Mouse (Mus musculus) forebrain, postnatal 0 days (tissue): ENCODE results near the gene Furin. TPM values are rescaled to one million over a fixed set of nuclear protein-coding genes. Genes with fewer than 3 reads are reported as not detected.

ENCODE experiments used
- ATAC-seq: fragments of 200-750 bp; cut with Nextera tagmentation; 2 replicates; pipeline ENCODE4 v1.8.0; 2017; ENCODE audit warnings: mild to moderate bottlenecking, moderate library complexity
- DNase-seq: peaks from one replicate; pipeline ENCODE4 v3.0.0-alpha.2; 2015
- H3K27ac ChIP-seq: fragments of 300-500 bp; sonication (generic); 2 replicates; pipeline ENCODE4 v1.5.1; 2014; ENCODE audit warnings: low read depth, mild to moderate bottlenecking, antibody characterized with exemption, low read length, moderate library complexity, mixed read lengths
- H3K27me3 ChIP-seq: fragments of 300-500 bp; sonication (generic); 2 replicates; pipeline ENCODE4 v1.6.1; 2014; ENCODE audit warnings: mild to moderate bottlenecking, low read length, mixed read lengths; ENCODE audit not compliant: insufficient read depth
- H3K36me3 ChIP-seq: fragments of 300-500 bp; sonication (generic); 2 replicates; pipeline ENCODE4 v1.6.1; 2014; ENCODE audit warnings: mild to moderate bottlenecking, moderate library complexity; ENCODE audit not compliant: insufficient read depth
- H3K4me1 ChIP-seq: fragments of 300-500 bp; sonication (generic); 2 replicates; pipeline ENCODE4 v1.6.1; 2014; ENCODE audit warnings: antibody characterized with exemption; ENCODE audit not compliant: insufficient read depth
- H3K4me2 ChIP-seq: fragments of 300-500 bp; sonication (generic); 2 replicates; pipeline ENCODE4 v1.6.1; 2014; ENCODE audit warnings: low read depth, mild to moderate bottlenecking, moderate library complexity
- H3K4me3 ChIP-seq: fragments of 300-500 bp; sonication (generic); 2 replicates; pipeline ENCODE4 v1.5.1; 2014; ENCODE audit warnings: low read depth, low read length, mixed read lengths
- H3K9ac ChIP-seq: fragments of 300-500 bp; sonication (generic); 2 replicates; pipeline ENCODE4 v1.6.1; 2014; ENCODE audit warnings: mild to moderate bottlenecking
- H3K9me3 ChIP-seq: fragments of 300-500 bp; sonication (generic); 2 replicates; pipeline ENCODE4 v1.6.1; 2016; ENCODE audit warnings: low read length
- CTCF ChIP-seq: sonication (generic); IDR thresholded peaks from 2 replicates; pipeline ENCODE4 v1.5.1; 2016; ENCODE audit warnings: antibody characterized with exemption, control low read depth, low read depth
- WGBS: fragments of 180-500 bp; shearing (Covaris S2); extraction: QIAGEN DNeasy Blood & Tissue Kit; methylation state at CpG from one replicate; pipeline ENCODE4 v1.1.7; 2014; 5-methylcytosine and 5-hydroxymethylcytosine counted together
- polyA plus RNA-seq: library from polyadenylated mRNA; unstranded; fragments of >200 nt; fragmentation: Nextera tagmentation; extraction: Ambion mirVana; gene quantifications from 2 replicates; pipeline ENCODE4 v1.2.1, GENCODE M21; 2015
- total RNA-seq: library from RNA; depleted of rRNA; stranded (reverse); fragments of >200 nt; gene quantifications from 2 replicates; pipeline ENCODE4 v1.2.3, GENCODE M21; 2014

Furin gene
- total and polyA plus RNA-seq, 2 experiments from 2014 or later: 7.7 to 21.8 TPM

GRCm38 (mm10) chr7:80401860-80402641 is 3.2 kb downstream of the Furin start:
- H3K36me3 ChIP-seq: peaks cover 9% of the 10 kb centered on the region
- H3K4me1 ChIP-seq: peaks cover 20% of the 10 kb centered on the region
- peak overlapping the region; percentile 87 for H3K9ac ChIP-seq
- H3K4me3 ChIP-seq: peak overlapping the region; percentile 87
- WGBS: under 1% methylated on average over 81 of the region's 102 CpGs
- DNase-seq (peak; percentile 25), ATAC-seq (peak; percentile 56)
- peak overlapping the region; percentile 95 for H3K4me2 ChIP-seq
- no peaks in the 10 kb centered on the region for H3K27me3 ChIP-seq
- TF ChIP-seq CTCF: no peak
- H3K27ac ChIP-seq: peak overlapping the region; percentile 87
- no peaks in the 10 kb centered on the region for H3K9me3 ChIP-seq

GRCm38 (mm10) chr7:80401041-80401859 is 4.0 kb downstream of the Furin start:
- no peak for TF ChIP-seq CTCF
- Histone ChIP-seq H3K9me3 (no peaks in the 10 kb centered on the region), H3K27ac (peak overlapping the region; percentile 87), H3K36me3 (peaks cover 17% of the 10 kb centered on the region), H3K9ac (peak overlapping the region; percentile 87), H3K4me2 (peak overlapping the region; percentile 95), H3K4me3 (peak overlapping the region; percentile 87), H3K4me1 (peaks cover 20% of the 10 kb centered on the region), H3K27me3 (no peaks in the 10 kb centered on the region)
- ATAC-seq: no peak
- WGBS: 21% methylated on average over 5 of the region's 5 CpGs
- DNase-seq: no peak

- H3K27ac ChIP-seq: no peak overlapping the region
- no peak overlapping the region for H3K4me3 ChIP-seq
- peaks cover 22% of the 10 kb centered on the region for H3K36me3 ChIP-seq
- no peaks in the 10 kb centered on the region for H3K9me3 ChIP-seq
- no peak for DNase-seq
- H3K4me1 ChIP-seq: peaks cover 20% of the 10 kb centered on the region
- no peak overlapping the region for H3K9ac ChIP-seq
- ATAC-seq: no peak
- no peaks in the 10 kb centered on the region for H3K27me3 ChIP-seq
- TF ChIP-seq CTCF: no peak
- H3K4me2 ChIP-seq: peak overlapping the region; percentile 95
- WGBS: 73% methylated on average over 6 of the region's 6 CpGs
These were observed 4.7 kb downstream of the Furin start for GRCm38 (mm10) chr7:80400571-80400970.

GRCm38 (mm10) chr7:80400099-80400498 is 5.1 kb downstream of the Furin start:
- H3K27ac ChIP-seq: no peak overlapping the region
- DNase-seq: no peak
- no peak overlapping the region for H3K9ac ChIP-seq

GRCm38 (mm10) chr7:80398654-80399444 is 6.4 kb downstream of the Furin start:
- H3K27me3 ChIP-seq: no peaks in the 10 kb centered on the region
- peaks cover 35% of the 10 kb centered on the region for H3K36me3 ChIP-seq
- peak; percentile 21 for TF ChIP-seq CTCF

More at GRCm38 (mm10) chr7:80400099-80400498, 5.1 kb downstream of the Furin start:
- no peaks in the 10 kb centered on the region for H3K9me3 ChIP-seq
- 42% methylated on average over 5 of the region's 5 CpGs for WGBS
- H3K4me3 ChIP-seq: no peak overlapping the region
- 0 out of 2 replicates have a peak, but pooled peaks have one; percentile 9 for TF ChIP-seq CTCF
- peaks cover 27% of the 10 kb centered on the region for H3K36me3 ChIP-seq
- peaks cover 20% of the 10 kb centered on the region for H3K4me1 ChIP-seq
- H3K27me3 ChIP-seq: no peaks in the 10 kb centered on the region
- no peak for ATAC-seq
- peak overlapping the region; percentile 95 for H3K4me2 ChIP-seq

GRCm38 (mm10) chr7:80397986-80398385 is 7.2 kb downstream of the Furin start:
- no peaks in the 10 kb centered on the region for H3K9me3 ChIP-seq
- TF ChIP-seq CTCF: no peak
- ATAC-seq (no peak), DNase-seq (no peak)
- no peaks in the 10 kb centered on the region for H3K27me3 ChIP-seq
- H3K4me2 ChIP-seq: no peak overlapping the region
- H3K9ac ChIP-seq: no peak overlapping the region
- H3K27ac ChIP-seq: no peak overlapping the region
- H3K4me3 ChIP-seq: no peak overlapping the region
- peaks cover 44% of the 10 kb centered on the region for H3K36me3 ChIP-seq
- WGBS: 84% methylated on average over 9 of the region's 9 CpGs
- peaks cover 20% of the 10 kb centered on the region for H3K4me1 ChIP-seq

More at GRCm38 (mm10) chr7:80398654-80399444, 6.4 kb downstream of the Furin start:
- H3K4me2 ChIP-seq: no peak overlapping the region
- no peak overlapping the region for H3K4me3 ChIP-seq
- H3K4me1 ChIP-seq: peaks cover 20% of the 10 kb centered on the region
- 76% methylated on average over 9 of the region's 9 CpGs for WGBS
- ATAC-seq: no peak
- H3K27ac ChIP-seq: no peak overlapping the region
- H3K9me3 ChIP-seq: no peaks in the 10 kb centered on the region
- no peak for DNase-seq
- H3K9ac ChIP-seq: no peak overlapping the region
